Mouse (Mus musculus) hindbrain, embryonic 14.5 days (tissue): ENCODE data around the gene Cldn6. TPM values are rescaled to one million over a fixed set of nuclear protein-coding genes. Genes with fewer than 3 reads are reported as not detected.

Source experiments
- ATAC-seq: fragments of 200-750 bp; cut with Nextera tagmentation; 2 replicates; pipeline ENCODE4 v1.8.0; 2017; ENCODE audit warnings: moderate number of reproducible peaks, mild to moderate bottlenecking, moderate TSS enrichment, moderate library complexity; ENCODE audit not compliant: low FRiP score
- DNase-seq: peaks from one replicate; pipeline ENCODE4 v3.0.0-alpha.2; 2015; ENCODE audit warnings: low spot score
- H3K27ac ChIP-seq: fragments of 300-500 bp; sonication (generic); 2 replicates; pipeline ENCODE4 v1.5.1; 2014; ENCODE audit warnings: mild to moderate bottlenecking, moderate library complexity
- H3K27me3 ChIP-seq: fragments of 300-500 bp; sonication (generic); 2 replicates; pipeline ENCODE4 v1.6.1; 2014; ENCODE audit warnings: mild to moderate bottlenecking, low read length, mixed read lengths; ENCODE audit not compliant: control insufficient read depth, insufficient read depth
- H3K36me3 ChIP-seq: fragments of 300-500 bp; sonication (generic); replicated peaks from 2 replicates; pipeline ENCODE4 v1.6.1; 2014; ENCODE audit not compliant: control insufficient read depth, insufficient read depth
- H3K4me1 ChIP-seq: fragments of 300-500 bp; sonication (generic); replicated peaks from 2 replicates; pipeline ENCODE4 v1.6.1; 2014; ENCODE audit warnings: antibody characterized with exemption, low read length, mixed read lengths; ENCODE audit not compliant: control insufficient read depth, insufficient read depth
- H3K4me2 ChIP-seq: fragments of 300-500 bp; sonication (generic); replicated peaks from 2 replicates; pipeline ENCODE4 v1.6.1; 2014; ENCODE audit warnings: mild to moderate bottlenecking, moderate library complexity
- H3K4me3 ChIP-seq: fragments of 300-500 bp; sonication (generic); replicated peaks from 2 replicates; pipeline ENCODE4 v1.5.1; 2014; ENCODE audit warnings: mild to moderate bottlenecking, low read length
- H3K9ac ChIP-seq: fragments of 300-500 bp; sonication (generic); 2 replicates; pipeline ENCODE4 v1.6.1; 2014
- H3K9me3 ChIP-seq: fragments of 300-500 bp; sonication (generic); 2 replicates; pipeline ENCODE4 v1.6.1; 2016; ENCODE audit warnings: low read length; ENCODE audit not compliant: control insufficient read depth
- WGBS: fragments of 180-500 bp; shearing (Covaris S2); extraction: QIAGEN DNeasy Blood & Tissue Kit; methylation state at CpG from one replicate; pipeline ENCODE4 v1.1.7; 2014; 5-methylcytosine and 5-hydroxymethylcytosine counted together
- polyA plus RNA-seq: library from polyadenylated mRNA; unstranded; fragments of >200 nt; fragmentation: Nextera tagmentation; extraction: Ambion mirVana; gene quantifications from 2 replicates; pipeline ENCODE4 v1.2.1, GENCODE M21; 2014

Cldn6 gene
- polyA plus RNA-seq, 1 experiment from 2014 or later, result 0.24 TPM

DNA sequence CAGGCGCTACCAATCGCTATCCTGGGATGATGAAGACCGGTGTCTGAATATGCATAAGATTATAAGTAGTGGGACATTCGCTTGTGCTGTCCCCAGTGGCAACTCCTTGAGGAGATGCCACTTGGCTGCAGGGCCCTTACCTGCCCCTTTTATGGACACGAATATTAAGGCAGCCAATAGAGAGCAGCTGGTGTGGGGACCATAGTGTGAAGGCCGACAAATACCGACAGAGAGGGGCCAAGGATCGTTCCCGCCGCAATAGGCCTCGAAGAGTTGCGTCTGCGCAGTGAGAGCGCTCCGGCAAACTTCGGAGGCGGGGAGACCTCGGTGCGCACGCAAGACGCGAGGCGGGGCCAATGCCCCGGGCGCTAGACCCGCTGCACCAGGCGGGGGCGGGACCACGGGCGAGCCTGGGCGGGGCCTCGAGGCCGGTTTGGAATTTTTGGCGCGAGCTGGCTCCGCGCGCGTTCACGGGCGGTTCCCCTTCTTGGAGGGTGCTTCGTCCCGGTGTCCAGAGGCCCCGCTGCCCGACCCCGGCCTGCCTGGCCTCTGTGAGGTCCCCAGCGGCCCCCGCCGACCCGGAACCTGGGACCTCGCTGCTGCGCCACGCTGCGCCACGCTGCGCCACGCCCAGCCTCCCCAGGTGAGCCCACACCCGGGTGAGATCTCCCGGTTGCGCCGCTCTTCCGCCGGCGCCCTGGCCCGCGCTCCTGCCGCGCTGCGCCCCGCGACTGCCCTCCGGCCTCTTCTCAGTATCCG, 47.1 kb downstream of the Cldn6 start, which contains the start of gene Pkmyt1:
Gene Pkmyt1, plus strand, starts transcription at position 338 of the 759 bp plus-strand sequence.
- peak; percentile 95 for ATAC-seq
- peak within 1 kb of the TSS; percentile 70 for H3K27ac ChIP-seq
- peak within 1 kb of the TSS; percentile 95 for H3K4me3 ChIP-seq
- peak within 1 kb of the TSS; percentile 94 for H3K4me2 ChIP-seq
- H3K9ac ChIP-seq, result peak within 1 kb of the TSS; percentile 65
- WGBS, result 2% methylated on average over 64 of the region's 73 CpGs
- peak; percentile 95 for DNase-seq
- H3K4me1 ChIP-seq, result peaks cover 3% of the 10 kb centered on the region; the same call in 1 of the 2 replicates
- no peaks in the 10 kb centered on the region for H3K9me3 ChIP-seq
- no peaks in the 10 kb centered on the region for H3K27me3 ChIP-seq
- no peaks in the 10 kb centered on the region for H3K36me3 ChIP-seq

DNA sequence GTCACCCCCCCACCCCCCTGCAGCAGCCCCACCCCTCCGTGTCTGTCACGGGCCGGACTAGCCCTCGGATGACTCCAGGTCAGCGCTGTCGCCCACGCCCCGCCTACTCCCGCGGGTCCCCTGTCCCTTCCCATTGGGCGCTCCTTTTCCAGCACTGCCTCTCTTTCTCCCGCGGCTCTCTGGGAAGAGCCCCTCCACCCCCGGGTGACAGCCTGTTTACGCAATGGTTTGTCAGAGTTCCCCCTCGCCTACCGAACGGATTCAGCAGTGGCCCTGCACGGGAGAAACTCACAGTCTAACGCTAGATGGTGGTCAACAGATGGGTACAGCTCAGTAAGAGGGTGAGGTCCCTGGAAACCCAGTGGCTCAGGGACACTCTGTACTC, 47.7 kb downstream of the Cldn6 start:
- H3K27ac ChIP-seq, result peak overlapping the region; percentile 70; the same call in 1 of the 2 replicates
- peak overlapping the region; percentile 65 for H3K9ac ChIP-seq
- H3K4me1 ChIP-seq, result peaks cover 3% of the 10 kb centered on the region; the same call in 1 of the 2 replicates
- no peaks in the 10 kb centered on the region for H3K9me3 ChIP-seq
- 0% methylated on average over 20 of the region's 20 CpGs for WGBS
- no peaks in the 10 kb centered on the region for H3K36me3 ChIP-seq
- ATAC-seq (peak; percentile 80), DNase-seq (peak; percentile 65)
- peak overlapping the region; percentile 94 for H3K4me2 ChIP-seq
- no peaks in the 10 kb centered on the region for H3K27me3 ChIP-seq
- H3K4me3 ChIP-seq, result peak overlapping the region; percentile 95

DNA sequence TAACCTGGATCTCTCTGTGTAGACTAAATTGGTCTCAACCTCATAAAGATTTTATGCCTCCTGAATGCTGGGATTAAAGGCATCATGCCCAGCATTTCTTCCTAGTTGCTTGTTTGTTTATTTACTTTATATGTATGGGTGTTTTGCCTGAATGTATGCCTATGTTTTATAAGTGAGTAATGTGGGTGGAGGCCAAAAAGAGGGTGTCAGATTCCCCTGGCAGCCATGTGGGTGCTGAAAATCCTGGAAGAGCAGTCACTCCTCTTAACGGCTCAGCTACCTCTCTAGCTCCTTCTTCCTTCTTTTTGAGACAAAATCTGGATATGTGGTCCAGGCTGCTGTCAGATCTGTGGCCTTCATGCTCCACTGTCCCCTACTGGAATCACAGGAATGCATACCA, 51.4 kb downstream of the Cldn6 start:
- Histone ChIP-seq H3K27ac (no peak overlapping the region), H3K4me3 (no peak overlapping the region), H3K36me3 (peaks cover 4% of the 10 kb centered on the region; the same call in 1 of the 2 replicates), H3K27me3 (no peaks in the 10 kb centered on the region), H3K9me3 (no peaks in the 10 kb centered on the region), H3K9ac (no peak overlapping the region), H3K4me1 (peaks cover 3% of the 10 kb centered on the region; the same call in 1 of the 2 replicates), H3K4me2 (no peak overlapping the region)
- no peak for DNase-seq
- ATAC-seq, result no peak
- WGBS, result 89% methylated on average over 1 of the region's 1 CpGs

Other genes starting within 250 kb of the Cldn6 start
- not detected in 2 replicates for gene Vmn2r117, start 199.6 kb upstream of the Cldn6 start, polyA plus RNA-seq
- 15.4 and 15.6 TPM in 2 replicates for gene Zfp213, start 115.0 kb upstream of the Cldn6 start, polyA plus RNA-seq
- gene Zfp13, start 79.8 kb upstream of the Cldn6 start, polyA plus RNA-seq, result 20.3 and 21.4 TPM in 2 replicates
- 0.25 and 0.27 TPM in 2 replicates for gene Zscan10, start 78.4 kb upstream of the Cldn6 start, polyA plus RNA-seq
- gene Mmp25, start 34.0 kb upstream of the Cldn6 start, polyA plus RNA-seq, result 1.0 and 1.6 TPM in 2 replicates
- gene Bicdl2, start 18.7 kb upstream of the Cldn6 start, polyA plus RNA-seq, result 0.24 TPM in 1 of 2 replicates, not detected in the other
- 129 and 143 TPM in 2 replicates for gene Hcfc1r1, start 5.7 kb upstream of the Cldn6 start, polyA plus RNA-seq
- 39.7 and 40.0 TPM in 2 replicates for gene Thoc6, start 5.4 kb upstream of the Cldn6 start, polyA plus RNA-seq
- gene Tnfrsf12a, start 1.8 kb upstream of the Cldn6 start, polyA plus RNA-seq, result 3.1 and 3.7 TPM in 2 replicates
- 1.7 and 2.6 TPM in 2 replicates for gene Cldn9, start 4.8 kb downstream of the Cldn6 start, polyA plus RNA-seq
- 0.09 and 0.18 TPM in 2 replicates for gene 1520401A03Rik, start 43.5 kb downstream of the Cldn6 start, polyA plus RNA-seq
- 16.9 and 17.7 TPM in 2 replicates for gene Pkmyt1, start 47.1 kb downstream of the Cldn6 start, polyA plus RNA-seq
- gene Paqr4, start 61.6 kb downstream of the Cldn6 start, polyA plus RNA-seq, result 57.5 and 62.8 TPM in 2 replicates
- 0.74 and 0.90 TPM in 2 replicates for gene Kremen2, start 66.6 kb downstream of the Cldn6 start, polyA plus RNA-seq
- 179 and 183 TPM in 2 replicates for gene Flywch1, start 92.4 kb downstream of the Cldn6 start, polyA plus RNA-seq
- 75.4 and 78.4 TPM in 2 replicates for gene Flywch2, start 106.8 kb downstream of the Cldn6 start, polyA plus RNA-seq
- 390 and 455 TPM in 2 replicates for gene Srrm2, start 111.3 kb downstream of the Cldn6 start, polyA plus RNA-seq
- 1,176 and 1,404 TPM in 2 replicates for gene Elob, start 149.9 kb downstream of the Cldn6 start, polyA plus RNA-seq
- gene Prss33, start 156.8 kb downstream of the Cldn6 start, polyA plus RNA-seq, result not detected in 2 replicates
- 0.16 TPM in 1 of 2 replicates, not detected in the other for gene Prss32, start 164.6 kb downstream of the Cldn6 start, polyA plus RNA-seq
- gene Prss41, start 164.9 kb downstream of the Cldn6 start, polyA plus RNA-seq, result 1.1 and 2.3 TPM in 2 replicates
- not detected in 2 replicates for gene Prss21, start 188.8 kb downstream of the Cldn6 start, polyA plus RNA-seq
- gene Dcpp1, start 201.6 kb downstream of the Cldn6 start, polyA plus RNA-seq, result not detected in 2 replicates
- not detected in 2 replicates for gene Dcpp2, start 201.6 kb downstream of the Cldn6 start, polyA plus RNA-seq
- not detected in 2 replicates for gene Dcpp3, start 238.2 kb downstream of the Cldn6 start, polyA plus RNA-seq